Mouse (Mus musculus) CH12.LX (cell line): ENCODE results near the gene Catip. TPM values are rescaled to one million over a fixed set of nuclear protein-coding genes. Genes with fewer than 3 reads are reported as not detected.
"Not testable (repeated sequence)": the region's sequence is repeated elsewhere in the genome, so short reads cannot be mapped to it uniquely, and the experiment has no call there.

Experiments
- DNase-seq: peaks from one replicate; pipeline ENCODE4 v3.0.0-alpha.2; 2013; ENCODE audit errors: extremely low read depth
- H3K27ac ChIP-seq: 2 replicates; pipeline ENCODE4 v1.5.1; 2012; ENCODE audit warnings: low read depth, mild to moderate bottlenecking, control low read depth, moderate library complexity; ENCODE audit not compliant: insufficient read depth
- H3K27me3 ChIP-seq: replicated peaks from 2 replicates; pipeline ENCODE3; 2012; ENCODE audit warnings: inconsistent platforms
- H3K36me3 ChIP-seq, 2 experiments: replicated peaks in 1 of 2; 2 replicates each; pipeline versions ENCODE3 to v1.6.1; 2012; ENCODE audit warnings: inconsistent platforms in 1 of 2, low read length in 1 of 2, mild to moderate bottlenecking in 1 of 2, mixed read lengths in 1 of 2, moderate library complexity in 1 of 2; ENCODE audit not compliant: control insufficient read depth in 1 of 2, insufficient read depth in 1 of 2
- H3K4me1 ChIP-seq, 2 experiments: 2 replicates each; pipeline ENCODE4 v1.6.1; 2012; ENCODE audit warnings: inconsistent platforms in 1 of 2, moderate library complexity in 1 of 2; ENCODE audit not compliant: insufficient read depth in 2 of 2, control insufficient read depth in 1 of 2
- H3K4me2 ChIP-seq: 2 replicates; pipeline ENCODE4 v1.6.1; 2012; ENCODE audit warnings: low read depth, mild to moderate bottlenecking, control low read depth; ENCODE audit not compliant: poor library complexity, insufficient read depth, severe bottlenecking
- H3K4me3 ChIP-seq, 3 experiments: fragments of 150-350 bp in 1 of 3; sonication (generic) in 1 of 3; replicated peaks in 1 of 3; 2 replicates each; pipeline versions ENCODE3 to v1.5.1; 2011 to 2012; ENCODE audit warnings: low read depth in 2 of 3, low read length in 2 of 3, mild to moderate bottlenecking in 2 of 3, moderate library complexity in 2 of 3, control low read depth in 1 of 3, improper control_type of control experiment in 1 of 3, inconsistent platforms in 1 of 3, mixed read lengths in 1 of 3; ENCODE audit not compliant: poor library complexity in 1 of 3
- H3K79me2 ChIP-seq: replicated peaks from 2 replicates; pipeline ENCODE4 v1.6.1; 2012; ENCODE audit warnings: mild to moderate bottlenecking, moderate library complexity; ENCODE audit not compliant: control insufficient read depth, poor library complexity, insufficient read depth, severe bottlenecking; ENCODE audit errors: extremely low read depth
- H3K9ac ChIP-seq: 2 replicates; pipeline ENCODE4 v1.6.1; 2012; ENCODE audit warnings: low read depth, mild to moderate bottlenecking, control low read depth, moderate library complexity; ENCODE audit not compliant: insufficient read depth
- H3K9me3 ChIP-seq: replicated peaks from 2 replicates; pipeline ENCODE3; 2012; ENCODE audit warnings: low read length, inconsistent platforms, mixed read lengths
- BHLHE40 ChIP-seq: IDR thresholded peaks from 2 replicates; pipeline ENCODE4 v1.6.1; 2011; ENCODE audit warnings: mild to moderate bottlenecking, low read depth, low read length, improper control_type of control experiment
- CHD2 ChIP-seq: IDR thresholded peaks from 2 replicates; pipeline ENCODE4 v1.6.1; 2011; ENCODE audit warnings: low read length, improper control_type of control experiment
- CTCF ChIP-seq, 2 experiments: IDR thresholded peaks in 1 of 2; conservative IDR thresholded peaks in 1 of 2; 2 replicates each; pipeline ENCODE4 v1.5.1; 2011 to 2012; ENCODE audit warnings: low read depth in 2 of 2, low read length in 2 of 2, improper control_type of control experiment in 1 of 2, inconsistent platforms in 1 of 2, mild to moderate bottlenecking in 1 of 2, moderate library complexity in 1 of 2
- E2F4 ChIP-seq: IDR thresholded peaks from 2 replicates; pipeline ENCODE4 v1.6.1; 2011; ENCODE audit warnings: low read depth, low read length, improper control_type of control experiment; ENCODE audit not compliant: insufficient replicate concordance
- ELF1 ChIP-seq: IDR thresholded peaks from 2 replicates; pipeline ENCODE4 v1.6.1; 2014; ENCODE audit warnings: low read depth, mild to moderate bottlenecking, inconsistent platforms, low read length, improper control_type of control experiment
- EP300 ChIP-seq: IDR thresholded peaks from 2 replicates; pipeline ENCODE4 v1.6.1; 2011; ENCODE audit warnings: low read length, improper control_type of control experiment
- ETS1 ChIP-seq: conservative IDR thresholded peaks from 2 replicates; pipeline ENCODE4 v1.6.1; 2012; ENCODE audit warnings: low read depth, mild to moderate bottlenecking, inconsistent platforms, low read length, improper control_type of control experiment, moderate library complexity
- JUN ChIP-seq: IDR thresholded peaks from 2 replicates; pipeline ENCODE4 v1.6.1; 2011; ENCODE audit warnings: low read depth, mild to moderate bottlenecking, low read length, improper control_type of control experiment, moderate library complexity; ENCODE audit not compliant: insufficient read depth
- JUND ChIP-seq: conservative IDR thresholded peaks from 2 replicates; pipeline ENCODE4 v1.6.1; 2011; ENCODE audit warnings: low read depth, low read length, improper control_type of control experiment
- KAT2A ChIP-seq: IDR thresholded peaks from 2 replicates; pipeline ENCODE4 v1.6.1; 2012; ENCODE audit warnings: low read length, improper control_type of control experiment, inconsistent platforms; ENCODE audit not compliant: insufficient replicate concordance
- MAFK ChIP-seq: IDR thresholded peaks from 2 replicates; pipeline ENCODE4 v1.6.1; 2011; ENCODE audit warnings: low read length, improper control_type of control experiment; ENCODE audit not compliant: insufficient replicate concordance
- MAZ ChIP-seq: IDR thresholded peaks from 2 replicates; pipeline ENCODE4 v1.6.1; 2012; ENCODE audit warnings: low read depth, mild to moderate bottlenecking, inconsistent platforms, low read length, improper control_type of control experiment, moderate library complexity
- MEF2A ChIP-seq: IDR thresholded peaks from 2 replicates; pipeline ENCODE4 v1.6.1; 2014; ENCODE audit warnings: low read depth, mild to moderate bottlenecking, inconsistent platforms, low read length, improper control_type of control experiment, borderline replicate concordance
- MXI1 ChIP-seq: IDR thresholded peaks from 2 replicates; pipeline ENCODE4 v1.6.1; 2011; ENCODE audit warnings: mild to moderate bottlenecking, low read depth, low read length, improper control_type of control experiment
- MYC ChIP-seq: IDR thresholded peaks from 2 replicates; pipeline ENCODE4 v1.6.1; 2011; ENCODE audit warnings: low read depth, mild to moderate bottlenecking, improper control_type of control experiment, low read length
- NELFE ChIP-seq: IDR thresholded peaks from 2 replicates; pipeline ENCODE4 v1.6.1; 2011; ENCODE audit warnings: low read depth, low read length, improper control_type of control experiment
- NRF1 ChIP-seq: IDR thresholded peaks from 2 replicates; pipeline ENCODE4 v1.6.1; 2014; ENCODE audit warnings: low read depth, mild to moderate bottlenecking, inconsistent platforms, low read length, improper control_type of control experiment, moderate library complexity
- POLR2A ChIP-seq: IDR thresholded peaks from 2 replicates; pipeline ENCODE4 v1.6.1; 2011; ENCODE audit warnings: low read depth, mild to moderate bottlenecking, improper control_type of control experiment, low read length
- SIN3A ChIP-seq: IDR thresholded peaks from 2 replicates; pipeline ENCODE4 v1.6.1; 2012; ENCODE audit warnings: low read length, improper control_type of control experiment, inconsistent platforms
- TBP ChIP-seq: conservative IDR thresholded peaks from 2 replicates; pipeline ENCODE4 v1.6.1; 2011; ENCODE audit warnings: low read depth, low read length, improper control_type of control experiment
- TCF12 ChIP-seq: IDR thresholded peaks from 2 replicates; pipeline ENCODE4 v1.6.1; 2014; ENCODE audit warnings: low read depth, mild to moderate bottlenecking, inconsistent platforms, low read length, improper control_type of control experiment
- UBTF ChIP-seq: IDR thresholded peaks from 2 replicates; pipeline ENCODE4 v1.6.1; 2012; ENCODE audit warnings: low read depth, mild to moderate bottlenecking, inconsistent platforms, low read length, improper control_type of control experiment, moderate library complexity
- ZC3H11A ChIP-seq: IDR thresholded peaks from 2 replicates; pipeline ENCODE4 v1.6.1; 2012; ENCODE audit warnings: low read depth, mild to moderate bottlenecking, inconsistent platforms, low read length, improper control_type of control experiment
- ZMIZ1 ChIP-seq: IDR thresholded peaks from 2 replicates; pipeline ENCODE4 v1.6.1; 2012; ENCODE audit warnings: low read depth, mild to moderate bottlenecking, inconsistent platforms, low read length, improper control_type of control experiment
- dilution Hi-C: fragments of 300-500 bp; cut with MboI; formaldehyde crosslinking; loops from 2 replicates; pipeline ENCODE4 v1.14.3; 2020; ENCODE audit warnings: low sequenced_read_pairs; ENCODE audit not compliant: extremely low pct_unique_long_range_greater_than_20kb, extremely low pct_ligation_motif_present
- in situ Hi-C: fragments of 300-500 bp; cut with MboI; formaldehyde crosslinking; loops from 3 replicates; pipeline ENCODE4 v1.14.3; 2019; ENCODE audit warnings: low sequenced_read_pairs, low pct_ligation_motif_present, low pct_unique_long_range_greater_than_20kb, mixed read lengths
- polyA plus RNA-seq: library from polyadenylated mRNA; unstranded; fragments of >175 nt; gene quantifications from 2 replicates; pipeline ENCODE4 v1.2.1, GENCODE M21; 2012; ENCODE audit warnings: low read depth; ENCODE audit not compliant: insufficient read length
- total RNA-seq, 2 experiments: library from RNA; depleted of rRNA; stranded (reverse); fragments of 300-350 nt in 1 of 2; fragments of >200 nt in 1 of 2; gene quantifications; 2 replicates each; pipeline ENCODE4 v1.2.3; 2012 to 2014

Catip gene
- total and polyA plus RNA-seq, 3 experiments, result 0.11 to 2.6 (median 0.30) TPM

DNA sequence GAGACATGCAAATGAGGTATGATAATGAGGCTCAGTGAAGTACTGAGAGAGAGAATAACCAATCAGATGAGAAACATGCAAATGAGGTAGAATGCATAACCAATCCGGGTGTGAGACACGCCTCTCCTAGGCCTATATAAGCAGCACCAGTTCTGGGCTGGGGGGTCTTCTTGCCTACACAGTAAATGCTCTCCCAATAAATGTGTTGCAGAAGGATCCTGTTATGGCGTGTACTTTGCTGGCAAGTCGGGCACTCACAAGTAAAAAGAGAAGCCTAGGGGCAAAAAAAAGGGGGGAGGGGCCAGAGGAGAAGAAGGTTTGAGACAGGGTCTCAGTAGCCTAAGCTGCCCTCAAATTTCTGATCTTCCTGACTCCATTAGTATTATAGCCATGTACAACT, 20.9 kb upstream of the Catip start:
- H3K4me2 ChIP-seq, H3K9ac ChIP-seq, DNase-seq, dilution Hi-C loops, H3K27me3 ChIP-seq, in situ Hi-C loops, H3K4me3 ChIP-seq: not testable (repeated sequence)
- Histone ChIP-seq H3K9me3 (peaks cover 18% of the 10 kb centered on the region), H3K79me2 (peaks cover 60% of the 10 kb centered on the region), H3K4me1 (peaks cover 59 to 91% of the 10 kb centered on the region in 2 experiments), H3K36me3 (peaks cover 23 to 65% of the 10 kb centered on the region in 2 experiments), H3K27ac (peak overlapping the region; percentile 100)
- TF ChIP-seq TBP, result peak; percentile 79

DNA sequence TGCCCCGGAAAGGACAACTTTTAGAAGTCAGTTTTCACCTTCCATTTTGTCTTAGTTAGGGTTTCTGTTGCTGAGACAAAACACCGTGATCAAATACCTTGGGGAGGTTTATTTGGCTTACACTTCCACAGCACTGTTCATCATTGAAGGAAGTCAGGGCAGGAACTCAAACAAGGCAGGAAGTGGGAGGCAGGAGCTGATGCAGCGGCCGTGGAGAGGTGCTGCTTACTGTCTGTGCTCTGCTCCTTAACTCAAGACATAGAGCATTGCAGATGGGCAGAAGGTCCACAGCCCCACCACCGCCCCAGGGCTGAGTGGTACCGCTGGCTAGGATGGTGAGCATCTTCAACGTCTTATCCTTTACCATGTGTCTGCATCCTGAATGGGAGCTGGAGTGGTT, 20.0 kb upstream of the Catip start:
- H3K27ac ChIP-seq, result peak overlapping the region; percentile 100
- in situ Hi-C loops, result no loop called here
- peaks cover 18% of the 10 kb centered on the region for H3K9me3 ChIP-seq
- peaks cover 63 to 89% of the 10 kb centered on the region in 2 experiments for H3K4me1 ChIP-seq
- H3K4me2 ChIP-seq, result peak overlapping the region; percentile 80; the same call in 1 of the 2 replicates
- dilution Hi-C loops, result no loop called here
- no peaks in the 10 kb centered on the region for H3K27me3 ChIP-seq
- H3K36me3 ChIP-seq, result peaks cover 23 to 61% of the 10 kb centered on the region in 2 experiments
- peak overlapping the region in 2 of 3 experiments; percentile 24 to 33 for H3K4me3 ChIP-seq
- peak; percentile 39; the same call in 1 of the 2 replicates for TF ChIP-seq UBTF
- TF ChIP-seq JUN, result no peak
- TF ChIP-seq ELF1, result peak; percentile 24; the same call in 1 of the 2 replicates
- TF ChIP-seq, all 38 proteins: peak for 2
- peak overlapping the region; percentile 2; the same call in 1 of the 2 replicates for H3K9ac ChIP-seq
- H3K79me2 ChIP-seq, result peaks cover 59% of the 10 kb centered on the region
- no peak for DNase-seq

DNA sequence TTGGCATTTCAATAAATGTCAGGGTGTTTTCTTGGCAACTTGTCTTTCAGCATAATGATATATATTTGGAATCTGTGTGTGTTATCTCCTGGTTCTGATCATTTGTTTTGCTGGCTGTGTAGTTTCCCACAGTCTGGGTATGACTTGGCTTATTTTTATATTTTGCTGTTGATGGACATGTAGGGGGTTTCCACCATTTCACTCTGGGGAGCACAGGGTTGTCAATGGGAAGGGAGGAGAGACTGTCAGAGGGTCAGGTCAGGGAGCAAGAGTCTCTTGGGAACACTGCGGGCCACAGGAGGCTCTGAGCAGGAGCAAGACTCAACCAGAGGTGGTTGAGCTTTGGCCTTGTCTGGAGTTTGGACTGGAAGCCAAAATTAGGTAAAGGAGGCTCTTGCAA, 19.6 kb upstream of the Catip start:
- Histone ChIP-seq H3K27ac (peak overlapping the region; percentile 100), H3K27me3 (no peaks in the 10 kb centered on the region), H3K9me3 (peaks cover 18% of the 10 kb centered on the region), H3K4me3 (peak overlapping the region in 2 of 3 experiments; percentile 24 to 33), H3K79me2 (peaks cover 59% of the 10 kb centered on the region), H3K4me1 (peaks cover 62 to 89% of the 10 kb centered on the region in 2 experiments), H3K9ac (peak overlapping the region; percentile 34), H3K4me2 (peak overlapping the region; percentile 80), H3K36me3 (peaks cover 27 to 61% of the 10 kb centered on the region in 2 experiments)
- in situ Hi-C loops, result no loop called here
- peak; percentile 80 for DNase-seq
- dilution Hi-C loops, result no loop called here
- TF ChIP-seq MAZ (peak; percentile 81; the same call in 1 of the 2 replicates), ETS1 (peak; percentile 90), NRF1 (0 out of 2 replicates have a peak, but pooled peaks have one; percentile 39), JUND (peak; percentile 81), NELFE (peak; percentile 51; the same call in 1 of the 2 replicates), MEF2A (peak; percentile 95), POLR2A (peak; percentile 40), KAT2A (peak; percentile 84; the same call in 1 of the 2 replicates), MYC (0 out of 2 replicates have a peak, but pooled peaks have one; percentile 61), ZC3H11A (no peak), MXI1 (0 out of 2 replicates have a peak, but pooled peaks have one; percentile 51), TBP (no peak), MAFK (peak; percentile 85), SIN3A (peak; percentile 83), CTCF (conservative IDR thresholded peaks at IDR 0.05 in 1 of 2, IDR thresholded peaks at IDR 0.05 in 1 of 2; ENCODE audit: low read depth in 2 of 2, low read length in 2 of 2) (no peak), ZMIZ1 (peak; percentile 48; the same call in 1 of the 2 replicates), E2F4 (no peak), BHLHE40 (peak; percentile 79), ELF1 (0 out of 2 replicates have a peak, but pooled peaks have one; percentile 27), TCF12 (peak; percentile 96), EP300 (peak; percentile 94), CHD2 (peak; percentile 81), JUN (peak; percentile 79)
